Mouse (Mus musculus): Measurements from ENCODE around the gene Myo1h. TPM values are rescaled to one million over a fixed set of nuclear protein-coding genes. Genes with fewer than 3 reads are reported as not detected.

Gene Myo1h
- polyA plus RNA-seq, 1 experiment, result 0.69 TPM

DNA sequence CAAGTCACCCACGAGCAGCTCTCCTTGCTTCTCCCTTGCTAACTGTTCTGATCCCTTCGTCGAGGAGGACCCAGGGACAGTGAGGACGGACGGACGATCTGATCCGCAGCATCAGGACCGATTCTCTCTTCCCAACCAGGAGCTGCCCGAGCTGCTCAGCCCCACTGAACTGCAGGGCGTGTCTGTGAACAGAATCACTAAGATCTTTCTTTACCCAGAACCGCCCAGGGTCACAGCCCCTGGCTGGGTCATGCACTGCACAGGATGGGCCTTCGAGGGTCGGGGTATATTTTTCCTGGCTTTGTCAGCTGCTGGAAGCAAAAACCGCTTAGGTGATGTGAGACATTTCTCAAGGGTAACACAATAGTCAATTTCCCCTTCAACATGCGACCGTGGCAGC is 13.0 kb upstream of the Myo1h start:
- Histone ChIP-seq H3K27me3 (ENCODE audit: control insufficient read depth, insufficient read depth, low read length) (peaks cover 7% of the 10 kb centered on the region; the same call in 1 of the 2 replicates), H3K36me3 (ENCODE audit: control insufficient read depth, insufficient read depth, low read length) (no peaks in the 10 kb centered on the region), H3K4me1 (replicated peaks; ENCODE audit: control insufficient read depth, insufficient read depth, low read length) (no peaks in the 10 kb centered on the region), H3K27ac (ENCODE audit: control insufficient read depth, insufficient read depth, low read length) (no peak overlapping the region), H3K4me3 (ENCODE audit: control insufficient read depth, insufficient read depth, low read length) (no peak overlapping the region)
- WGBS, result 38% methylated on average over 16 of the region's 16 CpGs
- no peak for TF ChIP-seq POLR2A (IDR thresholded peaks at IDR 0.05; ENCODE audit: control insufficient read depth, extremely low read depth, insufficient read depth, low read length, poor library complexity)
- no peak for TF ChIP-seq CTCF (IDR thresholded peaks at IDR 0.05; ENCODE audit: borderline replicate concordance, control insufficient read depth, extremely low read depth, insufficient read depth, low read length, poor library complexity)
- no peak for DNase-seq

GRCm38 (mm10) chr5:114279382-114280143 is 9.4 kb upstream of the Myo1h start:
- 82% methylated on average over 12 of the region's 12 CpGs for WGBS
- TF ChIP-seq POLR2A (IDR thresholded peaks at IDR 0.05; ENCODE audit: control insufficient read depth, extremely low read depth, insufficient read depth, low read length, poor library complexity) (no peak), CTCF (IDR thresholded peaks at IDR 0.05; ENCODE audit: borderline replicate concordance, control insufficient read depth, extremely low read depth, insufficient read depth, low read length, poor library complexity) (no peak)
- Histone ChIP-seq H3K4me3 (ENCODE audit: control insufficient read depth, insufficient read depth, low read length) (no peak overlapping the region), H3K4me1 (replicated peaks; ENCODE audit: control insufficient read depth, insufficient read depth, low read length) (no peaks in the 10 kb centered on the region), H3K27ac (ENCODE audit: control insufficient read depth, insufficient read depth, low read length) (no peak overlapping the region), H3K27me3 (ENCODE audit: control insufficient read depth, insufficient read depth, low read length) (peaks cover 7% of the 10 kb centered on the region; the same call in 1 of the 2 replicates), H3K36me3 (ENCODE audit: control insufficient read depth, insufficient read depth, low read length) (no peaks in the 10 kb centered on the region)
- DNase-seq, result no peak

DNA sequence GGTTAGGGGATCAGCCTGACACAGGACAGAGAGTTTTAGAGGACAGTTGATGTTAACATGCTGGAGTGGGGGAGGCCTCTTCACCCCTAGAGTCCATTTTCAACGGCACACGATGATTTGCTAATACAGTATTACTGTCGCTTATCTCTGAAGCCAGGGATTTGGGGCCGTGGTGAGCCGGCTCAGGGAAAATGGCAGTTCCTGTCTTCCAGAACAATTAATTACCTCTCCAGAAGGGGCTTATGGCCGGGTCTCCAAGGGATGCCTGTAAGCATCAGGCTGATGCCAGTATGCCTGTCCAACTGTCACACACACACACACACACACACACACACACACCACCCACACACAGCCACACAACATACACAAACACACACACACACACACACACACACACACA is 6.6 kb upstream of the Myo1h start:
- Histone ChIP-seq H3K36me3 (ENCODE audit: control insufficient read depth, insufficient read depth, low read length) (no peaks in the 10 kb centered on the region), H3K27ac (ENCODE audit: control insufficient read depth, insufficient read depth, low read length) (no peak overlapping the region), H3K4me1 (replicated peaks; ENCODE audit: control insufficient read depth, insufficient read depth, low read length) (no peaks in the 10 kb centered on the region), H3K4me3 (ENCODE audit: control insufficient read depth, insufficient read depth, low read length) (no peak overlapping the region), H3K27me3 (ENCODE audit: control insufficient read depth, insufficient read depth, low read length) (no peaks in the 10 kb centered on the region)
- TF ChIP-seq POLR2A (IDR thresholded peaks at IDR 0.05; ENCODE audit: control insufficient read depth, extremely low read depth, insufficient read depth, low read length, poor library complexity) (no peak), CTCF (IDR thresholded peaks at IDR 0.05; ENCODE audit: borderline replicate concordance, control insufficient read depth, extremely low read depth, insufficient read depth, low read length, poor library complexity) (no peak)
- no peak for DNase-seq
- WGBS, result 60% methylated on average over 6 of the region's 6 CpGs

GRCm38 (mm10) chr5:114284604-114285397 is 4.2 kb upstream of the Myo1h start:
- Histone ChIP-seq H3K27me3 (ENCODE audit: control insufficient read depth, insufficient read depth, low read length) (no peaks in the 10 kb centered on the region; the same call in 1 of the 2 replicates), H3K27ac (ENCODE audit: control insufficient read depth, insufficient read depth, low read length) (no peak overlapping the region), H3K36me3 (ENCODE audit: control insufficient read depth, insufficient read depth, low read length) (no peaks in the 10 kb centered on the region), H3K4me1 (replicated peaks; ENCODE audit: control insufficient read depth, insufficient read depth, low read length) (no peaks in the 10 kb centered on the region), H3K4me3 (ENCODE audit: control insufficient read depth, insufficient read depth, low read length) (no peak overlapping the region)
- 84% methylated on average over 13 of the region's 13 CpGs for WGBS
- DNase-seq, result no peak
- TF ChIP-seq CTCF (IDR thresholded peaks at IDR 0.05; ENCODE audit: borderline replicate concordance, control insufficient read depth, extremely low read depth, insufficient read depth, low read length, poor library complexity), result no peak
- TF ChIP-seq POLR2A (IDR thresholded peaks at IDR 0.05; ENCODE audit: control insufficient read depth, extremely low read depth, insufficient read depth, low read length, poor library complexity), result no peak

GRCm38 (mm10) chr5:114285398-114285700 is 3.6 kb upstream of the Myo1h start:
- no peak for DNase-seq
- TF ChIP-seq CTCF (IDR thresholded peaks at IDR 0.05; ENCODE audit: borderline replicate concordance, control insufficient read depth, extremely low read depth, insufficient read depth, low read length, poor library complexity) (no peak), POLR2A (IDR thresholded peaks at IDR 0.05; ENCODE audit: control insufficient read depth, extremely low read depth, insufficient read depth, low read length, poor library complexity) (no peak)
- Histone ChIP-seq H3K27ac (ENCODE audit: control insufficient read depth, insufficient read depth, low read length) (no peak overlapping the region), H3K4me3 (ENCODE audit: control insufficient read depth, insufficient read depth, low read length) (no peak overlapping the region), H3K4me1 (replicated peaks; ENCODE audit: control insufficient read depth, insufficient read depth, low read length) (no peaks in the 10 kb centered on the region), H3K27me3 (ENCODE audit: control insufficient read depth, insufficient read depth, low read length) (no peaks in the 10 kb centered on the region; the same call in 1 of the 2 replicates), H3K36me3 (ENCODE audit: control insufficient read depth, insufficient read depth, low read length) (no peaks in the 10 kb centered on the region)
- 97% methylated on average over 3 of the region's 3 CpGs for WGBS

- DNase-seq, result no peak
- no peaks in the 10 kb centered on the region for H3K4me1 ChIP-seq (replicated peaks; ENCODE audit: control insufficient read depth, insufficient read depth, low read length)
- H3K27me3 ChIP-seq (ENCODE audit: control insufficient read depth, insufficient read depth, low read length), result no peaks in the 10 kb centered on the region; the same call in 1 of the 2 replicates
- H3K4me3 ChIP-seq (ENCODE audit: control insufficient read depth, insufficient read depth, low read length), result no peak overlapping the region
- 81% methylated on average over 4 of the region's 4 CpGs for WGBS
- no peaks in the 10 kb centered on the region for H3K36me3 ChIP-seq (ENCODE audit: control insufficient read depth, insufficient read depth, low read length)
- peak; percentile 55; the same call in 1 of the 2 replicates for TF ChIP-seq CTCF (IDR thresholded peaks at IDR 0.05; ENCODE audit: borderline replicate concordance, control insufficient read depth, extremely low read depth, insufficient read depth, low read length, poor library complexity)
- TF ChIP-seq POLR2A (IDR thresholded peaks at IDR 0.05; ENCODE audit: control insufficient read depth, extremely low read depth, insufficient read depth, low read length, poor library complexity), result no peak
- no peak overlapping the region for H3K27ac ChIP-seq (ENCODE audit: control insufficient read depth, insufficient read depth, low read length)
Observed at GRCm38 (mm10) chr5:114286102-114286501, 2.9 kb upstream of the Myo1h start.
